Mouse (Mus musculus): ENCODE results near the gene Dnaaf1. TPM values are rescaled to one million over a fixed set of nuclear protein-coding genes. Genes with fewer than 3 reads are reported as not detected.

The Dnaaf1 gene
- polyA plus RNA-seq, 1 experiment from 2014 or later: 0.50 TPM

- Histone ChIP-seq H3K4me1 (ENCODE audit: control insufficient read depth, insufficient read depth, low read length) (no peaks in the 10 kb centered on the region), H3K9me3 (replicated peaks; ENCODE audit: control insufficient read depth, low read length) (peaks cover 4% of the 10 kb centered on the region), H3K9ac (ENCODE audit: low read length) (no peak overlapping the region), H3K36me3 (ENCODE audit: control insufficient read depth, insufficient read depth) (no peaks in the 10 kb centered on the region), H3K4me2 (ENCODE audit: low read depth, low read length) (no peak overlapping the region), H3K27ac (ENCODE audit: low read length) (no peak overlapping the region), H3K27me3 (ENCODE audit: control insufficient read depth, insufficient read depth, low read length) (0 out of 2 replicates have a peak, but pooled peaks cover 2% of the 10 kb centered on the region), H3K4me3 (ENCODE audit: low read length) (no peak overlapping the region)
- WGBS: 82% methylated on average over 17 of the region's 17 CpGs
- no peak for ATAC-seq (replicated peaks; ENCODE audit: extremely low read depth, insufficient read depth, low FRiP score)
Measured at GRCm38 (mm10) chr8:119644429-119644960, 69.5 kb downstream of the Dnaaf1 start.

- H3K9ac ChIP-seq (ENCODE audit: low read length): no peak overlapping the region
- no peak overlapping the region for H3K4me2 ChIP-seq (ENCODE audit: low read depth, low read length)
- ATAC-seq (replicated peaks; ENCODE audit: extremely low read depth, insufficient read depth, low FRiP score): no peak
- H3K4me3 ChIP-seq (ENCODE audit: low read length): no peak overlapping the region
- H3K27me3 ChIP-seq (ENCODE audit: control insufficient read depth, insufficient read depth, low read length): 0 out of 2 replicates have a peak, but pooled peaks cover 2% of the 10 kb centered on the region
- no peak overlapping the region for H3K27ac ChIP-seq (ENCODE audit: low read length)
- no peaks in the 10 kb centered on the region for H3K36me3 ChIP-seq (ENCODE audit: control insufficient read depth, insufficient read depth)
- peaks cover 4% of the 10 kb centered on the region for H3K9me3 ChIP-seq (replicated peaks; ENCODE audit: control insufficient read depth, low read length)
- H3K4me1 ChIP-seq (ENCODE audit: control insufficient read depth, insufficient read depth, low read length): no peaks in the 10 kb centered on the region
- 62% methylated on average over 18 of the region's 18 CpGs for WGBS
Measured at GRCm38 (mm10) chr8:119644981-119645597, 70.1 kb downstream of the Dnaaf1 start.

GRCm38 (mm10) chr8:119646197-119646596, 71.2 kb downstream of the Dnaaf1 start:
- ATAC-seq (replicated peaks; ENCODE audit: extremely low read depth, insufficient read depth, low FRiP score): no peak
- H3K9me3 ChIP-seq (replicated peaks; ENCODE audit: control insufficient read depth, low read length): peaks cover 4% of the 10 kb centered on the region
- 64% methylated on average over 3 of the region's 3 CpGs for WGBS
- H3K4me1 ChIP-seq (ENCODE audit: control insufficient read depth, insufficient read depth, low read length): no peaks in the 10 kb centered on the region
- no peaks in the 10 kb centered on the region for H3K27me3 ChIP-seq (ENCODE audit: control insufficient read depth, insufficient read depth, low read length)
- H3K4me3 ChIP-seq (ENCODE audit: low read length): no peak overlapping the region
- H3K27ac ChIP-seq (ENCODE audit: low read length): no peak overlapping the region
- H3K36me3 ChIP-seq (ENCODE audit: control insufficient read depth, insufficient read depth): no peaks in the 10 kb centered on the region
- H3K9ac ChIP-seq (ENCODE audit: low read length): no peak overlapping the region
- H3K4me2 ChIP-seq (ENCODE audit: low read depth, low read length): no peak overlapping the region

- ATAC-seq (replicated peaks; ENCODE audit: extremely low read depth, insufficient read depth, low FRiP score): no peak
Measured at GRCm38 (mm10) chr8:119646846-119647245, 71.8 kb downstream of the Dnaaf1 start.

More at GRCm38 (mm10) chr8:119646846-119647245, 71.8 kb downstream of the Dnaaf1 start:
- no peak overlapping the region for H3K27ac ChIP-seq (ENCODE audit: low read length)
- peaks cover 4% of the 10 kb centered on the region for H3K9me3 ChIP-seq (replicated peaks; ENCODE audit: control insufficient read depth, low read length)
- no peaks in the 10 kb centered on the region for H3K36me3 ChIP-seq (ENCODE audit: control insufficient read depth, insufficient read depth)
- no peaks in the 10 kb centered on the region; the same call in 1 of the 2 replicates for H3K27me3 ChIP-seq (ENCODE audit: control insufficient read depth, insufficient read depth, low read length)
- no peak overlapping the region for H3K4me3 ChIP-seq (ENCODE audit: low read length)
- H3K9ac ChIP-seq (ENCODE audit: low read length): no peak overlapping the region
- 81% methylated on average over 7 of the region's 7 CpGs for WGBS
- no peaks in the 10 kb centered on the region for H3K4me1 ChIP-seq (ENCODE audit: control insufficient read depth, insufficient read depth, low read length)
- H3K4me2 ChIP-seq (ENCODE audit: low read depth, low read length): no peak overlapping the region

Other genes with a start within 250 kb of the Dnaaf1 start
- 296 and 302 TPM in 2 replicates for gene Hsbp1, start 230.7 kb upstream of the Dnaaf1 start, polyA plus RNA-seq (2015; fragmentation: Nextera tagmentation; extraction: Ambion mirVana)
- gene Mlycd, start 180.4 kb upstream of the Dnaaf1 start, polyA plus RNA-seq (2015; fragmentation: Nextera tagmentation; extraction: Ambion mirVana): 21.4 and 25.5 TPM in 2 replicates
- 0.74 and 0.85 TPM in 2 replicates for gene Osgin1, start 141.1 kb upstream of the Dnaaf1 start, polyA plus RNA-seq (2015; fragmentation: Nextera tagmentation; extraction: Ambion mirVana)
- gene Necab2, start 128.5 kb upstream of the Dnaaf1 start, polyA plus RNA-seq (2015; fragmentation: Nextera tagmentation; extraction: Ambion mirVana): 0.12 and 0.21 TPM in 2 replicates
- not detected in 2 replicates for gene Slc38a8, start 73.5 kb upstream of the Dnaaf1 start, polyA plus RNA-seq (2015; fragmentation: Nextera tagmentation; extraction: Ambion mirVana)
- gene Mbtps1, start 16.5 kb upstream of the Dnaaf1 start, polyA plus RNA-seq (2015; fragmentation: Nextera tagmentation; extraction: Ambion mirVana): 68.5 and 72.4 TPM in 2 replicates
- gene Hsdl1, start 52 bp upstream of the Dnaaf1 start, polyA plus RNA-seq (2015; fragmentation: Nextera tagmentation; extraction: Ambion mirVana): 40.9 and 51.1 TPM in 2 replicates
- gene Taf1c, start 30.0 kb downstream of the Dnaaf1 start, polyA plus RNA-seq (2015; fragmentation: Nextera tagmentation; extraction: Ambion mirVana): 8.5 and 9.4 TPM in 2 replicates
- 0.07 TPM in 1 of 2 replicates, not detected in the other for gene Adad2, start 37.5 kb downstream of the Dnaaf1 start, polyA plus RNA-seq (2015; fragmentation: Nextera tagmentation; extraction: Ambion mirVana)
- 0.04 TPM in 1 of 2 replicates, not detected in the other for gene Kcng4, start 60.4 kb downstream of the Dnaaf1 start, polyA plus RNA-seq (2015; fragmentation: Nextera tagmentation; extraction: Ambion mirVana)
- gene Wfdc1, start 91.1 kb downstream of the Dnaaf1 start, polyA plus RNA-seq (2015; fragmentation: Nextera tagmentation; extraction: Ambion mirVana): 6.4 and 7.5 TPM in 2 replicates
- 0.26 and 0.69 TPM in 2 replicates for gene Atp2c2, start 124.8 kb downstream of the Dnaaf1 start, polyA plus RNA-seq (2015; fragmentation: Nextera tagmentation; extraction: Ambion mirVana)
- 12.5 and 15.0 TPM in 2 replicates for gene Tldc1, start 203.2 kb downstream of the Dnaaf1 start, polyA plus RNA-seq (2015; fragmentation: Nextera tagmentation; extraction: Ambion mirVana)